Mouse (Mus musculus) midbrain, embryonic 12.5 days (tissue): Measurements from ENCODE around the gene Pde10a. TPM values are rescaled to one million over a fixed set of nuclear protein-coding genes. Genes with fewer than 3 reads are reported as not detected.

ENCODE experiments used
- ATAC-seq: fragments of 200-750 bp; cut with Nextera tagmentation; 2 replicates; pipeline ENCODE4 v1.8.0; 2017; ENCODE audit warnings: low read depth, moderate TSS enrichment, moderate library complexity; ENCODE audit not compliant: low FRiP score
- H3K27ac ChIP-seq: fragments of 300-500 bp; sonication (generic); replicated peaks from 2 replicates; pipeline ENCODE4 v1.5.1; 2016; ENCODE audit warnings: mild to moderate bottlenecking
- H3K27me3 ChIP-seq: fragments of 300-500 bp; sonication (generic); 2 replicates; pipeline ENCODE4 v1.6.1; 2016; ENCODE audit warnings: mild to moderate bottlenecking
- H3K36me3 ChIP-seq: fragments of 300-500 bp; sonication (generic); 2 replicates; pipeline ENCODE4 v1.6.1; 2016
- H3K4me1 ChIP-seq: fragments of 300-500 bp; sonication (generic); 2 replicates; pipeline ENCODE4 v1.6.1; 2016
- H3K4me2 ChIP-seq: fragments of 300-500 bp; sonication (generic); replicated peaks from 2 replicates; pipeline ENCODE4 v1.6.1; 2016; ENCODE audit warnings: mild to moderate bottlenecking, moderate library complexity
- H3K4me3 ChIP-seq: fragments of 300-500 bp; sonication (generic); 2 replicates; pipeline ENCODE4 v1.5.1; 2016; ENCODE audit warnings: mild to moderate bottlenecking
- H3K9ac ChIP-seq: fragments of 300-500 bp; sonication (generic); replicated peaks from 2 replicates; pipeline ENCODE4 v1.6.1; 2016; ENCODE audit warnings: mild to moderate bottlenecking, moderate library complexity
- H3K9me3 ChIP-seq: fragments of 300-500 bp; sonication (generic); 2 replicates; pipeline ENCODE4 v1.6.1; 2016; ENCODE audit warnings: mild to moderate bottlenecking
- WGBS: fragments of 180-500 bp; shearing (Covaris S2); methylation state at CpG from one replicate; pipeline ENCODE4 v1.1.7; 2016; 5-methylcytosine and 5-hydroxymethylcytosine counted together
- polyA plus RNA-seq: library from polyadenylated mRNA; unstranded; fragments of >200 nt; fragmentation: Nextera tagmentation; extraction: Ambion mirVana; gene quantifications from 2 replicates; pipeline ENCODE4 v1.2.1, GENCODE M21; 2016

The Pde10a gene
- polyA plus RNA-seq, 1 experiment from 2014 or later: 9.9 TPM

GRCm38 (mm10) chr17:8841094-8841493, 315.9 kb downstream of the Pde10a start:
- no peak overlapping the region for H3K4me3 ChIP-seq
- H3K4me1 ChIP-seq: peaks cover 35% of the 10 kb centered on the region
- peak; percentile 54 for ATAC-seq
- no peaks in the 10 kb centered on the region for H3K9me3 ChIP-seq
- no peak overlapping the region for H3K27ac ChIP-seq
- no peaks in the 10 kb centered on the region for H3K27me3 ChIP-seq
- 0 out of 2 replicates have a peak overlapping the region, but pooled peaks have one; percentile 20 for H3K9ac ChIP-seq
- peak overlapping the region; percentile 17; the same call in 1 of the 2 replicates for H3K4me2 ChIP-seq
- H3K36me3 ChIP-seq: no peaks in the 10 kb centered on the region
- 35% methylated on average over 8 of the region's 8 CpGs for WGBS

- WGBS: 79% methylated on average over 8 of the region's 8 CpGs
- H3K36me3 ChIP-seq: no peaks in the 10 kb centered on the region
- H3K4me3 ChIP-seq: no peak overlapping the region
- H3K27me3 ChIP-seq: no peaks in the 10 kb centered on the region
- no peak overlapping the region for H3K9ac ChIP-seq
- ATAC-seq: no peak
- H3K4me2 ChIP-seq: no peak overlapping the region
- H3K4me1 ChIP-seq: peaks cover 35% of the 10 kb centered on the region
- H3K9me3 ChIP-seq: no peaks in the 10 kb centered on the region
- no peak overlapping the region for H3K27ac ChIP-seq
Observed at GRCm38 (mm10) chr17:8841897-8842540, 316.8 kb downstream of the Pde10a start.

GRCm38 (mm10) chr17:8842662-8843061, 317.5 kb downstream of the Pde10a start:
- Histone ChIP-seq H3K9me3 (no peaks in the 10 kb centered on the region), H3K27ac (no peak overlapping the region), H3K4me1 (peaks cover 33% of the 10 kb centered on the region), H3K4me2 (no peak overlapping the region), H3K36me3 (no peaks in the 10 kb centered on the region), H3K4me3 (no peak overlapping the region), H3K27me3 (no peaks in the 10 kb centered on the region), H3K9ac (no peak overlapping the region; the same call in 1 of the 2 replicates)
- ATAC-seq: no peak
- WGBS: 80% methylated on average over 4 of the region's 4 CpGs

- ATAC-seq: no peak
- 89% methylated on average over 7 of the region's 7 CpGs for WGBS
- H3K4me3 ChIP-seq: no peak overlapping the region
- no peaks in the 10 kb centered on the region for H3K9me3 ChIP-seq
- no peak overlapping the region for H3K4me2 ChIP-seq
- H3K9ac ChIP-seq: no peak overlapping the region
- H3K4me1 ChIP-seq: peaks cover 25% of the 10 kb centered on the region
- H3K27me3 ChIP-seq: no peaks in the 10 kb centered on the region
- no peaks in the 10 kb centered on the region for H3K36me3 ChIP-seq
- no peak overlapping the region for H3K27ac ChIP-seq
Observed at GRCm38 (mm10) chr17:8843941-8844340, 318.8 kb downstream of the Pde10a start.

GRCm38 (mm10) chr17:8846506-8846905, 321.3 kb downstream of the Pde10a start:
- Histone ChIP-seq H3K9ac (no peak overlapping the region), H3K4me2 (no peak overlapping the region), H3K27ac (no peak overlapping the region), H3K27me3 (no peaks in the 10 kb centered on the region), H3K36me3 (no peaks in the 10 kb centered on the region), H3K4me3 (no peak overlapping the region), H3K9me3 (no peaks in the 10 kb centered on the region), H3K4me1 (peaks cover 14% of the 10 kb centered on the region)
- no peak for ATAC-seq
- 89% methylated on average over 6 of the region's 6 CpGs for WGBS

- no peak overlapping the region for H3K4me3 ChIP-seq
- no peak overlapping the region for H3K4me2 ChIP-seq
- no peak overlapping the region for H3K9ac ChIP-seq
- H3K4me1 ChIP-seq: peaks cover 5% of the 10 kb centered on the region
- ATAC-seq: no peak
- 82% methylated on average over 7 of the region's 7 CpGs for WGBS
- no peaks in the 10 kb centered on the region for H3K36me3 ChIP-seq
- no peaks in the 10 kb centered on the region for H3K9me3 ChIP-seq
- no peaks in the 10 kb centered on the region for H3K27me3 ChIP-seq
- H3K27ac ChIP-seq: no peak overlapping the region
Observed at GRCm38 (mm10) chr17:8847558-8847957, 322.4 kb downstream of the Pde10a start.

GRCm38 (mm10) chr17:8851846-8852245, 326.7 kb downstream of the Pde10a start:
- Histone ChIP-seq H3K4me2 (no peak overlapping the region), H3K27ac (no peak overlapping the region), H3K9me3 (no peaks in the 10 kb centered on the region), H3K36me3 (no peaks in the 10 kb centered on the region), H3K27me3 (no peaks in the 10 kb centered on the region), H3K4me3 (no peak overlapping the region), H3K9ac (no peak overlapping the region), H3K4me1 (peaks cover 7% of the 10 kb centered on the region; the same call in 1 of the 2 replicates)
- no peak for ATAC-seq
- 83% methylated on average over 6 of the region's 6 CpGs for WGBS

GRCm38 (mm10) chr17:8856430-8857371, 331.5 kb downstream of the Pde10a start:
- WGBS: 41% methylated on average over 22 of the region's 22 CpGs
- Histone ChIP-seq H3K4me1 (peaks cover 10% of the 10 kb centered on the region), H3K27ac (no peak overlapping the region), H3K27me3 (no peaks in the 10 kb centered on the region), H3K9me3 (no peaks in the 10 kb centered on the region), H3K4me2 (peak overlapping the region; percentile 37), H3K36me3 (no peaks in the 10 kb centered on the region), H3K9ac (no peak overlapping the region), H3K4me3 (peak overlapping the region; percentile 18)
- ATAC-seq: peak; percentile 38; the same call in 1 of the 2 replicates

GRCm38 (mm10) chr17:8858636-8859421, 333.7 kb downstream of the Pde10a start:
- H3K4me1 ChIP-seq: peaks cover 10% of the 10 kb centered on the region
- H3K9ac ChIP-seq: no peak overlapping the region
- WGBS: 72% methylated on average over 23 of the region's 23 CpGs
- no peak for ATAC-seq
- no peaks in the 10 kb centered on the region for H3K27me3 ChIP-seq
- H3K4me2 ChIP-seq: no peak overlapping the region
- no peaks in the 10 kb centered on the region for H3K9me3 ChIP-seq
- H3K27ac ChIP-seq: no peak overlapping the region
- no peaks in the 10 kb centered on the region for H3K36me3 ChIP-seq
- no peak overlapping the region for H3K4me3 ChIP-seq

- Histone ChIP-seq H3K4me2 (no peak overlapping the region), H3K9me3 (no peaks in the 10 kb centered on the region), H3K9ac (no peak overlapping the region), H3K27ac (no peak overlapping the region), H3K4me3 (no peak overlapping the region), H3K36me3 (no peaks in the 10 kb centered on the region), H3K27me3 (no peaks in the 10 kb centered on the region), H3K4me1 (peaks cover 10% of the 10 kb centered on the region)
- no peak for ATAC-seq
- WGBS: 76% methylated on average over 4 of the region's 4 CpGs
Observed at GRCm38 (mm10) chr17:8859489-8859888, 334.3 kb downstream of the Pde10a start.

GRCm38 (mm10) chr17:8864638-8865497, 339.7 kb downstream of the Pde10a start:
- H3K4me3 ChIP-seq: no peak overlapping the region
- WGBS: 84% methylated on average over 8 of the region's 8 CpGs
- H3K27me3 ChIP-seq: no peaks in the 10 kb centered on the region
- no peak overlapping the region for H3K4me2 ChIP-seq
- no peak overlapping the region for H3K27ac ChIP-seq
- no peaks in the 10 kb centered on the region for H3K36me3 ChIP-seq
- H3K9ac ChIP-seq: no peak overlapping the region
- no peaks in the 10 kb centered on the region for H3K9me3 ChIP-seq
- H3K4me1 ChIP-seq: peaks cover 6% of the 10 kb centered on the region
- no peak for ATAC-seq
